Mouse (Mus musculus): Measurements from ENCODE around the gene Gdpd3. TPM values are rescaled to one million over a fixed set of nuclear protein-coding genes. Genes with fewer than 3 reads are reported as not detected.

Gene Gdpd3
- polyA plus RNA-seq, 1 experiment from 2014 or later: 3.0 TPM

DNA sequence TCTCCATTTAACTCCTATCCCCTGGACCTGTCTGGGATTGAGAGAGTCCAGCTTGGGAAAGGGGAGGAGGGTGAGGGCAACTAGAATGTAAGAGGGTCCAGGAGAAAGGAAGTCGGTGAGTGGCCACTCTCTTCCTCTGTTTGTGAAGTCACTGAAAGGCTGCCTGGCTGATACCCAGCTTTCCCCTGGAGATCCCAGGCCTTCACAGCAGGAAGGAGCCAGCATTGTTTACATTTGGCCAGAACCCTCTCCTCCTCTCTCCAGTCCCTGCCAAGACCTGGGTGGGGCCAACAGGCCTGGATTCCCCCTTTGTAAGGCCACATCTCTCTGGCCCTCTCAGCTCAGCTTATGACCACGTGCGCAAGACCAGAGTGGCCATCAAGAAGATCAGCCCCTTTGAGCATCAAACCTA is 5.7 kb upstream of the Gdpd3 start:
- in situ Hi-C loops (cut with MboI; ENCODE audit: low pct_unique_long_range_greater_than_20kb): no loop called here
- TF ChIP-seq CTCF (IDR thresholded peaks at IDR 0.05): no peak
- no peak for ATAC-seq
- DNase-seq (ENCODE audit: low read depth, low spot score): no peak
- no peaks in the 10 kb centered on the region for H3K27me3 ChIP-seq
- ChIA-PET CTCF (interaction anchor here (1.2 kb wide), 1 partner anchor 10 kb away, joined by 5 read pairs; no protein-coding TSS in a partner anchor), POLR2A (interaction anchor here (0.6 to 1.5 kb wide), 3 partner anchors 15 to 30 kb away, joined by 3 to 6 read pairs (median 3); no protein-coding TSS in a partner anchor)

DNA sequence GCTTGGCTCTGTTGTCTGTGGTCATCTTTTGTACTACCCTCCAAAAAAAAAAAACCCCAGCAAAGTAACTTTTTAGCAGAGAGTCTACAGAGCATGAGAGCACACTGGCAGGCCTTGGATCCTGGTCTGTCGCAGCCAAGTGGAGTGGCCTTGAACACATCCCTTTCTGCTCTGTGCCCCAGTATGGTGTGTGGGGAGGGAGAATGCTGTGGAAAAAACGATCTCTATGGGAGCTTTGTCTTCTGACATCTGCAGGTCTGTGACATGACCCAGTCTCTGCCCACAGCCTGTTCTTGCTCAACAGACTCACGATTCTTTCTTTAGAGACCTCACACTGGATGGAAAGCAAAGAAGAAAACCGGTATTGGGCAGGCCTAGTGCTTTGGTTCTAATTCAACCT is 5.2 kb upstream of the Gdpd3 start:
- ATAC-seq: no peak
- DNase-seq (ENCODE audit: low read depth, low spot score): no peak
- H3K27me3 ChIP-seq: no peaks in the 10 kb centered on the region
- ChIA-PET CTCF (interaction anchor here (1.2 to 1.5 kb wide), 2 partner anchors 9 to 14 kb away, joined by 3 to 5 read pairs; no protein-coding TSS in a partner anchor), POLR2A (interaction anchor here (0.6 to 1.5 kb wide), 3 partner anchors 14 to 29 kb away, joined by 3 to 6 read pairs (median 3); no protein-coding TSS in a partner anchor)
- TF ChIP-seq CTCF (IDR thresholded peaks at IDR 0.05): no peak
- in situ Hi-C loops (cut with MboI; ENCODE audit: low pct_unique_long_range_greater_than_20kb): no loop called here

DNA sequence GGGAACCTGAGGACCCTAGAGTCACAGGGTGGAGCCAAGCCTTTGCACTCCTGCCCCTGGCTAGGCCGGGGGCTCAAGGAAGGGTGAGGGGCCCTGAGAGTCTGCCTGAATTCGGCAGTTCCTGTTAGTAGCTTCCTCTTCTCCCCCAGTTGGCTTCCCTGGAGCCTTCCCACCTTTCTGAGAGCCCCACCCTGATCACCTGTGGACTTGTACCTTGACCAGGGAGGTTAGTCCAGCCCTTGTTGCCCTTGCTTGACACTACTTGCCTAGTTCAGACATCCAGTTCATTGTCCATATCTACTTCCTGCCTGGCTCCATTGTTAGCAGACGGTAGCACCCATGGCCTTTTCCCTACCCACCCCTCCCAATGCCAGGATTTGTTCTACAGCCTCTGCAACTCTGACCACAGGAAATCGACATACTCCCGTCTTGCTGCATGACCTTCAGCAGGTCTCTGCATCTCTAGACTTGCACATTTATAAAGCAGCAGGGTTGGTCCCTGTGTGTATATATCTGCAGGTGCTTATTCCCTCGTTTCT is 4.5 kb upstream of the Gdpd3 start:
- POLR2A ChIA-PET: no interaction called here

DNA sequence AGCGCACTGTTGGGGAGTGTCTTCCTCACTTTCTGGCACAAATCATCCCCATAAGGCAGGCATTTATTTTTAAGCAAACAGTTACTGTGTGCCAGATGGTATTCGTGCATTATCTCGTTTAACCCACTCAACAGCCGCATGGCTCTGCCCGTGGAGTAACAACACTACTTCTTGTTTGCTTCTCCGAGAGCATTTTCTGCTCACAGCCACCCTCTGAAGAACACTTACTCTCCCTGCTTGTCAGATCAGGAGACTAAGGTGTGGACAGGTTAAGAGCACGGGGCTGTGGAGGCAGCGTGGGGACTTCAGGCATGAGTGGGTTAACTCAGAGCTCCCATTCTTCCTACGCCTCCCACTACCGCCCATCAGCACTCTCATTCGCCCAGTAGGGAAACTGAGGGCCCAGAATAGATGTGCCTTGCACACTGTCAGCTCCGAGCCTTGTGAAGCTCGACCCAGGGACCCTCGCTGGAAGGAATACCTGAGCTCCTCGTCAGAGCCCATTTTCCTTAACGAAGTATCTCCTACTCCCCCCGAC is 3.6 kb upstream of the Gdpd3 start:
- ATAC-seq (no peak), DNase-seq (ENCODE audit: low read depth, low spot score) (no peak)
- ChIA-PET CTCF (interaction anchor here (1.5 kb wide), 1 partner anchor 13 kb away, joined by 3 read pairs; no protein-coding TSS in a partner anchor), POLR2A (no interaction called here)
- no peak for TF ChIP-seq CTCF (IDR thresholded peaks at IDR 0.05)
- no peaks in the 10 kb centered on the region for H3K27me3 ChIP-seq
- in situ Hi-C loops (cut with MboI; ENCODE audit: low pct_unique_long_range_greater_than_20kb): no loop called here

More for the DNA sequence above, 4.5 kb upstream of the Gdpd3 start:
- in situ Hi-C loops (cut with MboI; ENCODE audit: low pct_unique_long_range_greater_than_20kb): no loop called here
- CTCF ChIA-PET: interaction anchor here (1.2 to 1.5 kb wide), 2 partner anchors 9 to 14 kb away, joined by 3 to 5 read pairs; no protein-coding TSS in a partner anchor
- no peak for TF ChIP-seq CTCF (IDR thresholded peaks at IDR 0.05)
- DNase-seq (ENCODE audit: low read depth, low spot score) (no peak), ATAC-seq (no peak)
- no peaks in the 10 kb centered on the region for H3K27me3 ChIP-seq

DNA sequence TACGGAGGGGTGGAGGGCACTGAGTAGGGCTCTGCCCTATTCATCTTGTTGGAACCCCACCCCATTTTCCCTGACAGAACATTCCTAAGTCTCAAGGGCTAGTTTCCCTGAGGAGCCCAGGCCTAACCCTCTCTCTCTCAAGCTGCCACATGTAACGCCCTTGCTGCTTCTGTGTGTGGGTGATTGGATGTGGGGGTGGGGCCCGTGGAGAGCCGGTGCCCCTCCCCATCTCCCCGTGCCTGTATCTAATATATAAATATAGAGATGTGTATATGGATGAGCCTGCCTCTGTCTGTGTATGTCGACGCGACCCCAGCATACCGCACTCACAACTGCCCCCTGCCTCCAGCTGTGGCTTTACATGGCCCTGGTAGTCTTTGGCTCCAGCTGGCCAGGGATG is 594 bp upstream of the Gdpd3 start:
- DNase-seq (ENCODE audit: low read depth, low spot score) (no peak), ATAC-seq (no peak)
- TF ChIP-seq CTCF (IDR thresholded peaks at IDR 0.05): no peak
- in situ Hi-C loops (cut with MboI; ENCODE audit: low pct_unique_long_range_greater_than_20kb): no loop called here
- H3K27me3 ChIP-seq: no peaks in the 10 kb centered on the region
- ChIA-PET CTCF (interaction anchor here (1.1 kb wide), 1 partner anchor 10 kb away, joined by 3 read pairs; no protein-coding TSS in a partner anchor), POLR2A (interaction anchor here (1.3 kb wide), 1 partner anchor 10 kb away, joined by 3 read pairs; no protein-coding TSS in a partner anchor)

DNA sequence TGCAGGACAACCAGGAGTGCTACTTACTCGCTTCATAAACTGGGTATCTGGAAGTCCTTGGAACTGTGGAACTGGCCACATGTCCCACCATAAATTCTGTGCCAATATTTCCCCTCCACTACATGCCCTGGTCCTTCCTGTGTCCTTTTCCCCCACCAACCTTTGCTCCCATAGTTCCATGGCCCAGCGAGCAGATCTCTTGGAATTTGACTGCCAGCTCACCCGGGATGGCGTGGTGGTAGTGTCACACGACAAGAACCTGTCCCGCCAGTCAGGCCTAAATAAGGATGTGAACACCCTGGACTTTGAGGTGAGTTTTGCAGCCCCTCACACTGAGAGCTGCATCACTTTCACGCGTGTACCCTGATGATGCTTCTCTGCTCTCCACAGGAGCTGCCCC is 867 bp downstream of the Gdpd3 start:
- TF ChIP-seq CTCF (IDR thresholded peaks at IDR 0.05): no peak
- ChIA-PET CTCF (interaction anchor here (2.3 kb wide), 1 partner anchor 13 kb away, joined by 9 read pairs; no protein-coding TSS in a partner anchor), POLR2A (no interaction called here)
- H3K27me3 ChIP-seq: no peaks in the 10 kb centered on the region
- ATAC-seq: no peak
- in situ Hi-C loops (cut with MboI; ENCODE audit: low pct_unique_long_range_greater_than_20kb): no loop called here
- DNase-seq (ENCODE audit: low read depth, low spot score): no peak

DNA sequence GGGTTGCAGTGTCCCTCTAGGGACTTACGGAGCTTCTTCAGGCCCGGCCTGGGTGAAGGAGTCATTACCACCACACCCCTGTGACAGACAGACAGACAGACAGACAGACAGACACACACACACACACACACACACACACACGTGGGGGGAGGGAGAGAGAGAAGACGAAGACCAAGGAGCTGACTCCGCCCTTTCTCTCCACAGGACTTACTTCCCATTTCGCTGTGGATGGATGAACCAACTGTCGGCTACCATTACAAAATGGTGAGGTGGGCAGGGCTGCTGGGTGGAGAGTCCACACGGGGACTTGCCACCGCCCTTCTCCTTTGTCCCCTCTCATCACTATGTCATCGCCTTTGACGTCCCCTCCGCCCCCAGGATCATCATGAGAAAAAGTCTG is 4.7 kb downstream of the Gdpd3 start:
- POLR2A ChIA-PET: no interaction called here
- ATAC-seq (no peak), DNase-seq (ENCODE audit: low read depth, low spot score) (no peak)
- CTCF ChIA-PET: interaction anchor here (1.4 kb wide), 1 partner anchor 10 kb away, joined by 5 read pairs; no protein-coding TSS in a partner anchor
- H3K27me3 ChIP-seq: no peaks in the 10 kb centered on the region
- in situ Hi-C loops (cut with MboI; ENCODE audit: low pct_unique_long_range_greater_than_20kb): no loop called here
- no peak for TF ChIP-seq CTCF (IDR thresholded peaks at IDR 0.05)

DNA sequence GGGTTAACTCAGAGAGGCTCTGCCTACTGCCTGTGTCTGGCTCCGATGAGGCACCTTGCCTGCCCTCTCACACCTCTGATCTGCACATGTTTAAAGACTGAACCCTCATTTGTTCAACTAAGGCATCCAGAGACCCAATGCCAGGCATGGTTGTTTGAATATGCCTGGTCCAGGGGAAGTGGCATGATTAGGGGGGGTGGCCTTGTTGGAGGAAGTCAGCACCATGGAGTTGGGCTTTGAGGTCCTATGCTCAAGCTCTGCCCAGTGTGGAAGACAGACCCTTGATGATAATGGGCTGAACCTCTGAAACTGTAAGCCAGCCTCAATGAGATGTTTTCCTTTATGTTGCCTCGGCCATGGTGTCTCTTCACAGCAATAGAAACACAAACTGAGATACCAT is 7.2 kb downstream of the Gdpd3 start:
- ChIA-PET CTCF (no interaction called here), POLR2A (no interaction called here)
- no peak for TF ChIP-seq CTCF (IDR thresholded peaks at IDR 0.05)
- ATAC-seq (no peak), DNase-seq (ENCODE audit: low read depth, low spot score) (no peak)
- H3K27me3 ChIP-seq: no peaks in the 10 kb centered on the region
- in situ Hi-C loops (cut with MboI; ENCODE audit: low pct_unique_long_range_greater_than_20kb): no loop called here

DNA sequence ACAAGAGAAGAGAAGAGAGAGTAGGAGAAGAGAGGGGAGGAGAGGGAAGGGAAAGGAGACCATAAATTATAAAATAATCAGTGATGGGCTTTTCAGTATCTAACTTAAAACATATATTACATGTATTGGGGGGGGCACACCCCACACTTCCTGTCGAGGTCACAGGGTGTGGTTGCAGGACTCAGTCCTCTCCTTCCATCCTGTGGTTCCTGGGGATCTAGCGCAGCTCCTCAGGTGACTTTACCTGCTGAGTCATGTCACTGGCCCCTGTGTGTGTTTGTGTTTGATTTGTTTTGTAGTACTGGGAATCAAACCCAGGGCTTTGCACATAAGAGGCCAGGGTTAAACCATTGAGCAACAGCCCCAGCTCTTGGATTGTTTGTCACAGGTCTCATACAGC is 8.3 kb downstream of the Gdpd3 start:
- ChIA-PET CTCF (interaction anchor here (1.0 to 1.6 kb wide), 3 partner anchors 9 to 24 kb away, joined by 3 to 4 read pairs (median 3); no protein-coding TSS in a partner anchor), POLR2A (interaction anchor here (1.4 to 2.1 kb wide), 2 partner anchors 14 to 25 kb away, joined by 5 to 6 read pairs; no protein-coding TSS in a partner anchor)
- no peak for ATAC-seq
- H3K27me3 ChIP-seq: no peaks in the 10 kb centered on the region
- no peak for DNase-seq (ENCODE audit: low read depth, low spot score)
- TF ChIP-seq CTCF (IDR thresholded peaks at IDR 0.05): no peak
- in situ Hi-C loops (cut with MboI; ENCODE audit: low pct_unique_long_range_greater_than_20kb): no loop called here

DNA sequence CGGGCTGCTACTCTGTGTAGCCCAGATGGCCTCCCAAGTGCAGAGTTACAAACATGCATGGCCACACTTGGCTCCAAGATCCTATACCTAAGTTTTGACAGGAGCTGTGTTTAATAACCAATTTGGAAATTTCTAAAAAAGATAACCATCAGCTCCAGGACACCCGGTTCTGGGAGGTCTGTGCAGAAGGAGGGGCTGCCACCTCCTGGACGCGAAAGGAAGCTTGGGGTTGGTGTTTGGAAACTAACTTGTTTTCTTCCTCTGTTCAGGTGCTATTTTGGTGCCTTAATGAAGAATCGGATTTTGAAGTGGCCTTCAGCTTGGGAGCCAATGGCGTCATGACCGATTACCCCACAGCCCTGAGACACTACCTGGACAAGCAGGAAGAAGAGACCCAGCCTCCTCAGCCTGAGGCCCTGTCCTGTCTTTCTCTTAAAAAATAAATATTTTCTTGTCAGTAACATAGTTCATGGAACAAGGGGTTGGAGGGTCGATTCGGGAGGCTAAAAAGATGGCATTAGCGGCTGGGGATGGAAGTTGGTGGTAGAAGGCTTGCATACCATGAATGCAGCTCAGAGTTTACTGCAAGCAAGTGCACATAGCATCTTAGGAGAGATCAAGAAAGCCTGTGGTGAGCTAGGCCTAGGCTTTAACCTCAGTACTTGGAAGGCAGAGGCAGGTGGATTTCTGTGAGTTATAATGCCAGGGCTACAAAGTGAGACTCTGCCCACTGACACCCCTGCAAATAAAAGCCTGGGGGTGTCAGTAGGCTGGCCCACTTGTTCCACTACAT is 9.2 kb downstream of the Gdpd3 start:
- POLR2A ChIA-PET: interaction anchor here (0.8 to 2.1 kb wide), 4 partner anchors 10 to 24 kb away, joined by 3 to 6 read pairs (median 4); partner anchors contain the start of genes Gdpd3 and Ppp4c
- CTCF ChIA-PET: interaction anchor here (0.6 to 1.6 kb wide), 5 partner anchors 10 to 119 kb away, joined by 3 to 4 read pairs (median 3); no protein-coding TSS in a partner anchor
- in situ Hi-C loops (cut with MboI; ENCODE audit: low pct_unique_long_range_greater_than_20kb): no loop called here
- TF ChIP-seq CTCF (IDR thresholded peaks at IDR 0.05): no peak
- ATAC-seq (no peak), DNase-seq (ENCODE audit: low read depth, low spot score) (no peak)
- H3K27me3 ChIP-seq: no peaks in the 10 kb centered on the region
